Mouse (Mus musculus): ENCODE data around the gene Abr. TPM values are rescaled to one million over a fixed set of nuclear protein-coding genes. Genes with fewer than 3 reads are reported as not detected.

Abr gene
- total RNA-seq, 2 experiments from 2014 or later: 267 to 280 TPM

DNA sequence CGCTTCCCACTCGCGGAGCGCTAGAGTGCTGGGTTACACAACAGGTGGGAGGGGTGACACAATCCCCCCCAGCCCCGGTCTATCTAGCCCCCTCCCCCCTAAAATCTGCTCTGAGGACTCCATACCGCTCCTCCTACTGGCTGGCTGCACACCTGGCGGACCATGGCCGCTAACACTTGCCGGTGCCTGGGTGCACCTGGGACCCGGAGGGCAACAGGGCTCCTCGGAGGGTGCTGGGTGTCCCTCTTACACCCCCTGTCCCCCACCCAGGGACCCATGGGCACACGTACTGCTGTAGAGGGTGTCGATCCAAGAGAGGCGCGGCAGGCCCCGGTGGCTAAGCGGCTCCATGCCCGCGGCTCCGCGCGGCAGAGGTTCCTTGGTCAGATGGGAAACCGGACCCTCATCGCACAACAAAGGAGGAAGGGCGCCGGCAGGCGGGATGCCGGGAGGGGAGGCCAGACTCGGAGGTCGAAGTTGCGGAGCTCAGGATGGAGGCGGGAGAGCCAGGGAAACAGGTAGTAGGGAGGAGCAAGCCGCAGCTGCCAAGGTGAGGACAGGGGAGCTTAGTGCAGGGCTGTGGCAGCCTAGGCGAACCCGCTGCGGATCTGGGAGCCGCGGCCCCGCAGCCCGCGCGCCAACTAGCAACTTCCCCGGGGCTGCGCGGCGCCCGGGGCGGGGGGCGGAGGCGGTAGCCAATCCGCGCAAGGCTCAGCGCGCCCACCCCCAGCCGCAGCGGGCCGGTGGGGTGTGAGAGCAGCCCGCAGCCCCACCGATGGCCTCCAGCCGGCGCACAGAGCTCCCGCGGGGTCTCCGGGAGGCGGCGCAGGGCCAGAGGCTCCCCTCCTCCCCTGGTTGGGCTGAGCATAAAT, 51.1 kb downstream of the Abr start:
- peak; percentile 53 for DNase-seq
- intact Hi-C loops (cut with DNase I): loop anchor here (10.0 kb wide), 1 partner anchor 46 kb away; no protein-coding TSS in a partner anchor

DNA sequence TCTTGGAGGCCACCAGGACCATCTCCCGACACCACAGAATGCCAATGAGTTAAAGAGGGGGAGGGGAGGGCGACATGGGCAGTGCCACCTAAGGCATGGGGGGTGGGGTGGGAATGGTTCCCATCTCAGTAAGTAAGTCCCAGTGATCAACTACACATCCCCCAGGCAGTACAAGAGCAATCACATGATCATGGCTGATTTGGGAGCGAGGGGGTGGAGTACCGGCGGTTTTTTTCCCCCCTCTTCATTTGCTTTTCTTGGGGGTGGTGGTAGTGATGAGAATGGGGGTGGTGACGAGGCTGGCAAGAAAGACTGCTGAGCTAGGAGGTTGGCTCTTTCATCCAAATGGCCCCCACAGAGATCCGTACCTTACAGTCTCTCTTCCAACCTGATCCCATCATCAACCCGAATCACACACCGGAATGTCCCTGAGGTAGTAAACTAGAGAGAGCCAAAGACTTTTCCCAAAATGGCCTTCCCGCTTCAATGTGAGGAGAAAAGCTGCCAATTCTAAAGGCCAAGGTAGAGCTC, 51.8 kb downstream of the Abr start:
- intact Hi-C loops (cut with DNase I): loop anchor here (10.0 kb wide), 1 partner anchor 45 kb away; no protein-coding TSS in a partner anchor
- DNase-seq: peak; percentile 18

DNA sequence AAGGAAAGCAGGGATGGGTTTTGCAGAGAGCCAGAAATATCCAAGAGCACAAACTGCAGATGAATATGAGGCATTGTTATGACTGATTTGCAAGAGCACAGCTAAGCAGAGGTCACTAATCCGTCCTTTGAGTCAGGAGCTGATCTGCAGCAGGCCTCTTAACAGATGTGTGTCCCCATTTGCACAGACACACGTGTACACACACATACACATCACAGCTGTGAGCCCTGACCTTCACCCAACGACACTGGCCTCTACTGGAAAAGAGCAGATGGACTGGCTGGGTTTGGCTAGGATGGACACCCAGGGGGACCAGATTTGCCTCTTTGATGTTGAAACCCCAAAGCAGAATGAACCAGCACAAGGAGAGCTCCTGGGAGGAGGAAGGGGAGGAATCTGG, 52.7 kb downstream of the Abr start:
- no peak for DNase-seq
- intact Hi-C loops (cut with DNase I): no loop called here

DNA sequence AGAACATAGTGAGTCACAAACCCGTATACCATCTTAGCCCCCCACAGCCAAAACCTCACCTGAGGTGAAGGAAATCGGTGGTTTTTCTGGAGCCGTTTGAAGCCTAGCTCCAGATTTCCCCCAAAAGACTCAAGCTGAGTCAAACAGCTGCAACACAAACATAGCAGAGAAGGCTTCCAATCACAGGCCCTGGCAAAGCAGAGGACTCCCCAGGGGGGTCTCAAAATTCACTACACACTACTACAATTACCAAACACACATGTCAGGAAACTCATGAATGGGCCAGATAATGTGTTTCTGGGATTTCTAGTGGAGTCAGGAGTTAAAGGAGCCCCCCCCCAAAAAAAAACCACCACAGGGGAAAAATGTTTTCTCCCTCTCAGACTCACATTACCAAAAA, 56.0 kb downstream of the Abr start:
- intact Hi-C loops (cut with DNase I): no loop called here
- no peak for DNase-seq

DNA sequence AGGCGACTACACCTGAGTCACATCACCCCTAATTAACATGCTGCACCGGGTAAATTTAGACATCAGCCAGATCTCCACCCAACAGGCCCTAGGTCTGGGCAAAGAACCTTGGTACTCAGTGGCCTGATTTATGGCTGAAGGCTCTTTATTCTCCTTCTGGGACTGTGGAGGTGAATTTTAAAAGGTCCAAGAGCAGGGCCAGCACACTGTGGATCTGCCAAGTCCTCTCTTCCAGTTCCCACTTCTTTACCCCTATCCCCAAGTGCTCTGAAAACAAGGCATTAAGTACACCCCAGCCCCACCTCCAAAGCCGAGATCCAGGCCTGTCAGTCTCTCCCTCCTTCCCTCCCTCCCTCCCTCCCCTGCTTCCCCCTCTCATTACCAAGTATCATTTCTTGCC, 59.5 kb downstream of the Abr start:
- intact Hi-C loops (cut with DNase I): no loop called here
- DNase-seq: no peak

DNA sequence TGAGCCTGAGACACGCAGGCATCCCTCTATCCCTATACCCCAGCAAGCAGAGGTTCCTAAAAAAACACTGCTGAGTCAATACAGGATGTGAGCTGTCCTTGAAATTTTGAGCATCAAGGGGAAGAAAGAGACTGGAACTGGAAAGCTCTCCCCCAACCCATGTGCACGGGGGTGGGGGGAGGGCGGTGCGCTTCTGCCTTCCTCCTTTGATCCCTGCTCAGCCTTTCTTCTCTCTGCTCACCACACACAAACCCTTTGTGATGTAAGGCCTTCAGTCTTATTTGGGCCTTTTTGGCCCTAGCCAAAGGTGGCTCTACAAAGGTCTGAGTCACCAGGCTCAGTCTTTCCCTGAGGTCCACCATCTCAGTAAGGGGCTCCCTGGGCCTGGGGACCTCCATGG, 59.9 kb downstream of the Abr start:
- intact Hi-C loops (cut with DNase I): no loop called here
- no peak for DNase-seq

DNA sequence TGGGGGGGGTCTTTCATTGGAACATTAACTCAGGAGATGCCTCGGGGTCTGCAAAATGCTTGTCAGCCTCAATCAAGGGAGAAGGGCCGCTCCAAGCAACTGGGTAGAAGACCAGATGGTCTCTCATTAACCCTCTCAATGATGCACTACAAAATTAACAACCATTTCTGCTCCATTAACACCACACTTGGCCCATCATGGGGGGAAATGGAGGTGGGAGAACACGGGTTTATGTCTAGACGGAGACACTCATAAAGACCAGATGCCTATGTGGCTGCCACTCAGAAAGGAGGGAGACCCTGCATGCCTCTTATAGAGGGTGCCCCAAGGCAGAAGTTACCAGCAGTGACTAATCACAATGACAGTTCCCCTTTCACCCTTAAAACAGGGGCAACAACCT, 64.3 kb downstream of the Abr start:
- intact Hi-C loops (cut with DNase I): no loop called here
- DNase-seq: no peak

DNA sequence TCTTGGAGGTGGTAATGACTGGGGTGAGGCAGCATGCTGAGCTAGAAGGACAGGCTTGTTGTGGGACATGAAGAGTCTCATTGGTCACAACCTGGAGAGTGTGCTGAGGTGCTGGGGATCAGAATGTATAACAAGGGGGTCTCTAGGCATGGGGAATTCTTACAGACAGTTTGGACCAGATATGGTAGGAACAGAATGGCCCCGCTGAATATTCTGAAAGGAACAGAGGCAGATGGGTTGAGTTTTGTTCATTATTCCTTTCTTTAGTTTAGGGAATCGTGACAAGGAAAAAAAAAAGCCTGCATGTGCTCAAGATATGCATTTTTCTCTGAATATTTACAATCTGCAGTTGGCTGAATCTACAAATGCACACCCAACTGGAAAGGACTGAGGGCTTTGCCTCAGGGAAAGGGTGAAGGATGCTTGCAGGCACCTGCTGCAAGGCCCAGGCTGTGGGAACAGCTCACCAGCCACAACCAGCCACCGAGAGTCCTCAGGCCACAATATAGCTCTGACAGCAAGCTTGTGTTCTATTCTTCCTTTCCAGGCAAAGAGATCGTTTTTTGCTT, 73.9 kb downstream of the Abr start:
- no peak for DNase-seq
- intact Hi-C loops (cut with DNase I): no loop called here

DNA sequence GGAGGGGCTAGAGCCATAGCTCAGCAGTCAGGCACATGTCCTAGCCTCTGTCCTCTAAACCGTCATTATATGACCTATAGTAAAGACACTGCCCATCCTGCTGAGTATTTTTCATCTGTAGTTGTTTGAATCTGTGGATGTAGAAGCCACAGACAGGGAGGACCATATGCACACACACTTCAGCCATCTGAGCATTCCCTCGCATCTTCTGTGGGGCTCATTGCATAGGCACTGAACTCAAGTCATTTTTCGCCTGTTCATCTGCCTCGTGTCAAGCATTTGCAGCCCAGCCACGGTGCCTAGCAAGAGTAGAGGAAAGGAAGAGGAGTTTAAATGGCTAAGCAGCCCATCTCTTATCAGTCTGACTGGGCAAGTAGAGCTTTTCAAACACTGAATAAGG, 74.7 kb downstream of the Abr start:
- no peak for DNase-seq
- intact Hi-C loops (cut with DNase I): no loop called here

DNA sequence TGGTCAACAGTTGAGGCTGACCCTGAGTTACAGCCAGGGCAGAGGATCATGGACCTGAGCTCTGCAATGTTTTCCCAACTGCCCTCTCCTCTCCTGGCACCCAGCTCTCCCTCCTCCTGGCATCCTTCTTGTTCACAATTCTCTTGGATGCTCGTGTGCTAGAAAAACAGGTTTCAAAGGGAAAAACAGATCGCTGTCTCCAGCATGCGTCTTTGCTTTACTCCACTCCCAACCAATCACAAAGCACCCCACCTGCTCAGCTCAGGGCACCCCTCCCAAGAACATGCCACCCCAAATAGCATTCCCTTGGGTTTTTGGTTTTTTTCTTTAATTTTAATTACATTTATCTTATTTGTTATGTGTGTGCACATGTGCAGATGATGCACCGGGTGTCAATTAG, 75.7 kb downstream of the Abr start:
- DNase-seq: no peak
- intact Hi-C loops (cut with DNase I): no loop called here

DNA sequence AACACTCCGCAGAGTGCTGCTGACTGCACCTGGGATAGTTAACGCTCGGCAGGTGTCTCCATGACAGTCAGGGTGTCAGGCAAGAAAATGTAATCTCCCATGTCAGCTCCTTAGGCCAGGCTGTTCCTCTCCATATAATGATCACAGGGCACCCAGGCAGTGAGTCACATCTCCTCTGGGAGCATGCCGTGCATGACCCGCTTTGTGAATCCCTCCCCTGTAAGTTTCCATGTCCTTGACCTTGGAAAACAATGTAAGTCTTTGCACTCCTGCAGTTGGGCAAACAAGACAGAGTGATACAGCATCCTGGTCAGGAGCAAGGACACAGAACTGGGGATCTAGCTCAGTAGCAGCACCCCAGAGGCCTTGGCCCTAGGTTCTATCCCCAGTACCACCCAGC, 78.8 kb downstream of the Abr start:
- no peak for DNase-seq
- intact Hi-C loops (cut with DNase I): no loop called here

DNA sequence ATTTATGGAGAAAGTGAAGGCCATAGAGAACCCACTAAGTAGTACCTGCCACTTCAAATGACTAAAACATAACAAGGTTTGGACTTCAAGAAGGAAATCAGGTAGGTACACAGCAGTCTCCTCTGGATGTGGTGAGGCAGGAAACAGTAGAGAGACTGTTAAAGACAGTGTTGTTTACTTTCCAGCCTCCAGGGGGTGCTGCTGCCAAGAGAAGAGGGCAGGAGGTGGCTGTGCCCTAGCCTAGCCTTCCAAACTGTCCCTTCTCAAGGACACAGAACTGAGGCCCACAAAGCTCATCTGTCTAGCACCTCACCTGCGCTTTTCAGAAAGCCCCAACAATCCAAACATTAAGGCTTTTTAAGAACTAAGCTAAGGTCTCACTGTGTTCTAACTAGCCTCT, 81.1 kb downstream of the Abr start:
- intact Hi-C loops (cut with DNase I): no loop called here
- DNase-seq: peak; percentile 81

DNA sequence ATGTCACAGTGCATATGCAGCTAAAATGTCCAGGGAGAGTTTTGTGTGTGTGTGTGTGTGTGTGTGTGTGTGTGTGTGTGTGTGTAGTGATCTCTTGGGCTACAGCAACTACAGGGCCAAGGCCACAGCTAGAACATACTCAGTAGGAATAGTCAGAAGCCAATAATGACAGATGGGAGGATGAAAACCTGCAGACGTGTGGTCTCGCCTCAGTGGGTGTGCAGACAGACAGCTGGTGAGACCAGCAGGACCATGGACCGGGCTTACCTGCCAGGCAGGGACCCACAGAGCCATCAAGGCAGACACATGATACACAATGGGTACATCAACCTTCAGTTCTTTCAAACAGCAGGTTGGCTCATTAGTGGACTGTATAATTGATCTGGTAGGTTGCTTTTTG, 84.7 kb downstream of the Abr start:
- DNase-seq: peak; percentile 72
- intact Hi-C loops (cut with DNase I): no loop called here

DNA sequence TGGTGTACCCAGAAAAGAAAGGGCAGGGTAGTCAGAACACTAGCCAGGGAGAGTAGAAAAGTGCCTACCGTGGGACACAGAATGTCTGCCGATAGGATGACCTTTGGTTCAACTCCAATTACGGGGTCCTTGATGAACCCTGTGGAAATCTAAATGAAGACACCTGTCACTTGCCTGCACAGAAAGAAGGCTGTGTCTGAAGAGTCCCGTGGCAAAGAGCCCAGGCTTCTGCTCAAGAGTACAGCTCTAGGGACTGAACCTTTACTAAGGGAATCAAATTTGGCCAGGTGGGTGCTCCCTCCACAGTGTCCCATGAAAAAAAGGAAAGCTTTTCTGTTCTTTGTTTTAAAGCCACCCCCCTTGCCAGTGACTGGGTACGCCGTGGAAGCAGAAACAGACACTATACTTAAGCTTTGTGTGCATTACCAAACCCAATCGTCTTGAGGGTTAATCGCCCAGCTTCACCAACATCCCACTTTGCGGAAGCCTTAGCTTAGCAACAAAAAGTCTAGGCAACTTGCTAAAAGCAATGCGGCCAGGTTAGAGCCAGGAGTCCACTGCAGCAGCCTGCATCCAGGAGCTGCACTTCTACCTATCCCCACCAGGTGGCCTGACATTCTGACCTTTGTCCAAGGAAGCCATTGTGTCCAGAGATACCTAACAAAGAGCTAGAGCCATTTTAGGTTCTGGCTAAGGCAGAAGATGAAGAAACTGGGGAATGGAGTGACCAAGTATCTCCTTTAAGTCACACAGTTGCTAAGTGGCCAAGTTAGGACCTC, 85.3 kb downstream of the Abr start:
- DNase-seq: no peak

DNA sequence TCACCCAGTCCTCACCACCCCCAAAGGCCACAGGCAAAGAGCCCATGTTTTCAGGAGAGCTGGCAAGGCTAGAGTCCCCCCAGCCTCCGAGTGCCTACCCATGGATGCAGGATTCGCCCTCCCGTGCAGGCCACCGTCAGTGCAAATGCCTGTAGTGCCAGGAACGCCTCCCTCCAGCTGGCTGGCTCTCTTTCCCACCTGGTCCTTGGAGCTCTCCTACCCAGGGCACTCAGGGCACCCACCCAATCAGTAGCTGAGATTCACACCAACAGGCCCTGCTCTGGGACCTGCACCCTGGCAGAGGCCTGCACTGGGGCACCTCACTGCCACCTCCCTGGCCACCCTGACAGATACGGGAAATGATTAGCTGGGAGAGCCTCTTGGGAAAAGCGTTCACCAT, 90.1 kb downstream of the Abr start:
- peak; percentile 60 for DNase-seq
- intact Hi-C loops (cut with DNase I): no loop called here

More for the DNA sequence above, 85.3 kb downstream of the Abr start:
- intact Hi-C loops (cut with DNase I): no loop called here

DNA sequence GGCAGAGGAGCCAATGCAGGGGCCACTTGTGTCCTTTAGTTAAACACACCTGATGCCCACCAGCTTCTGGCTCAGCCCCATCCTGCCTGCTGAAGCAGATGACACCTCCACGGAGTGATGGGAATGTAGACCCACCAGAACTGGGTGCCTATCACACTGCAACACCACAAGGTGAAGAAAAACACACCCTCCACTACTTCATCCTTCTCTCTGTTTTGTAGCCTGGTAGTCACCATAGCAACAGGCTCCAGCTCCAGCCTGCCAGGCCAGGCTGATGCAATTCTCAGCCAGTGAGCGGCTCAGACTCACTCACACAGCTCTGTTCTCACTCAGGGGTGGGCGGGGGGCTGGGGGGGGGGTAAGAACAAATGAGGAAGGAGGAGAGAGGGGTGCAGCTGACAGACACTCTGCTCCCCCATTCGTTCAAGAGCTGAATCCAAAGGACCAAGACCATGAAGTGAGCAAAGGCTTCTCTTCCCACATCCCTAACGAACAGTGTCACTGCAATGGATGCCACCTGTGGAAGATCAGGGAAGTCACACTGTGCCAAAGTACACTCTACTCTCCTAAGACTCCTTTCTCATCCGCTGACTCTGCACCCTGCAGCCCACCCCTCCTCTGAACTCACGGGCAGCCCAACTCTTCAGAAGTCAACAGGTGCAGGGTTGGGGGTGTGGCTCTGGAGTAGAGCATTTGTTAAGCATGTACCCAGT, 91.0 kb downstream of the Abr start:
- peak; percentile 42 for DNase-seq
- intact Hi-C loops (cut with DNase I): no loop called here

DNA sequence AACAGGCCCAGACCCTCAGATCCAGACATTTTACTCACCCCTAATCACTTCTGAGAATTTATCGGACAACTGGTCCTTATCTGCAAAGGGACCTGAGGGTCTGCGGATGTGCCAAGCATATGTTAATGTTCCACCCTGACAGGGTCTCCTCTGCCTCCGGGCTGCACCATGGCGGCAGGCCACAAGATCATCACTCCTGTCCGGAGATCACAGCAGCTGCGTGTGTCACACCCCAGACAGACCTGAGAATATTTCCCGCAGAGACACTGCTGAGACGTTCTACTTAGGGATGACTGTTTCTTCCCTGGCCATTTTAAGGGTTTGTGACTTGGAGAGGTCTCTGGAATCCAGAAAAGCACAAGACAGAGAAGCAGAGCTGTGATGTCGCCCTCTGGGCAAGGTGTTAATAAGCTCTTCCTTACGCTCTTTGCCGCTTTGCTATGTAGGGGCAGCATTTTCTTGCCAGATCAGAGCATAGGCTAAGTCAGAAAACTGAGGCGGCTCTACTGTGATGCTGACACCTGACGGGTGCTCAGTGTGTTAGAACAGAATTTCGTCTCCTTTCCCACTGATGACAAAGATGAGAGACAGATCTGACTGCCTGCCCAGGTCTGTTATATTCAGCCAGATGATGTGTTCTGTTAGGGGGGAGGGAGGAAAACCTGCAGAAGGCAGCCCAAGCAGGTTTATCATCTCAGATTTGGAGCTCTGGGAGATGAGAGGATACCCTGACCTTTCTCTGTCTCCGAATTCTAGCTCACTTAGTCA, 91.8 kb downstream of the Abr start:
- intact Hi-C loops (cut with DNase I): no loop called here
- DNase-seq: no peak

DNA sequence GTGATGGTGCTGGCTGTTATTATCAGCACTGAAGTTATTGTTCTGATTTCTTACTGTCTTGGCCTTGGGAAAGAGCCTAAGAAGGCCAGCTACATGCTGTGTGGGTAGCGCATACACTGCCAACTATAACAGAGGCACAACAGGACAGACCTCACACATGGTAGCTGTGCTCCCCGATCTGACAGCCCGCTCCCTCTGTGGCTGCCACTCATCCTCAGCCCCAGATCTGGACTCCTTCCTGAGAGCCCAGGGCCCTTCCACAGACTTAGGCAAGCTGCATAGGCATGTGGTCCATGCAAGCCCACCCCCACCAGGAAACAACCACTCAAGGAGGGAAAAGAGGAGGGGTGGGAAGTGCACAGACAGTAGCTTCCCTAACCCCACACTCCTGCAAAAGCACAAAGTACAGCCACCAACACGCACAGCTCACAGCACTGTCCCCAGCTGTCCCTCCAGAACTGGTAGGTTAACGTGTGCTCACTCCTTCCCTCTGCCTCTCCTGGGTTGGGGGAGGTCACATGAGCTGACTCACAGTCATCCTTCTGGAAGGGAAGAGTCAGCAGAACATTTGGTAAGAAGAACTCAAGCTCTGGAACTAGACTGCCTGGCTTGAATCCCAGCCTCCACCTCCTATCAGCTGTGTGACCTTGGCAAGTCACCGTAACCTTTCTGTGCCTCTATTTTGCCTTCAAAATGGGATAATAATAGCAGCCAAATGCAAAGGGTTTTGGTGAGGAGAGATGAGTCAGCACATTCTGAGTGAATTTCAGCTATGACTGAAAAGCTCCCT, 92.6 kb downstream of the Abr start:
- intact Hi-C loops (cut with DNase I): loop anchor here (10.0 kb wide), 1 partner anchor 45 kb away; no protein-coding TSS in a partner anchor
- DNase-seq: peak; percentile 69

Data from left cerebral cortex, postnatal 4 days (tissue).